Mouse (Mus musculus) embryonic facial prominence, embryonic 14.5 days (tissue): ENCODE results near the gene Tex9. TPM values are rescaled to one million over a fixed set of nuclear protein-coding genes. Genes with fewer than 3 reads are reported as not detected.

Experiments used
- ATAC-seq: fragments of 200-750 bp; cut with Nextera tagmentation; 2 replicates; pipeline ENCODE4 v1.8.0; 2017; ENCODE audit warnings: low read depth, moderate number of reproducible peaks, moderate TSS enrichment
- DNase-seq: peaks from one replicate; pipeline ENCODE4 v3.0.0-alpha.2; 2015; ENCODE audit warnings: low spot score
- H3K27ac ChIP-seq: fragments of 300-500 bp; sonication (generic); replicated peaks from 2 replicates; pipeline ENCODE4 v1.5.1; 2014; ENCODE audit warnings: low read depth, mild to moderate bottlenecking, low read length, moderate library complexity
- H3K27me3 ChIP-seq: fragments of 300-500 bp; sonication (generic); replicated peaks from 2 replicates; pipeline ENCODE4 v1.6.1; 2014; ENCODE audit warnings: low read length; ENCODE audit not compliant: control insufficient read depth, insufficient read depth
- H3K36me3 ChIP-seq: fragments of 300-500 bp; sonication (generic); 2 replicates; pipeline ENCODE4 v1.6.1; 2014; ENCODE audit warnings: low read length, mixed read lengths; ENCODE audit not compliant: control insufficient read depth, insufficient read depth
- H3K4me1 ChIP-seq: fragments of 300-500 bp; sonication (generic); 2 replicates; pipeline ENCODE4 v1.6.1; 2014; ENCODE audit warnings: antibody characterized with exemption, low read length; ENCODE audit not compliant: control insufficient read depth, insufficient read depth
- H3K4me2 ChIP-seq: fragments of 300-500 bp; sonication (generic); 2 replicates; pipeline ENCODE4 v1.6.1; 2014; ENCODE audit warnings: low read depth, mild to moderate bottlenecking, low read length, moderate library complexity, mixed read lengths
- H3K4me3 ChIP-seq: fragments of 300-500 bp; sonication (generic); 2 replicates; pipeline ENCODE4 v1.5.1; 2014; ENCODE audit warnings: low read depth, mild to moderate bottlenecking, low read length
- H3K9ac ChIP-seq: fragments of 300-500 bp; sonication (generic); 2 replicates; pipeline ENCODE4 v1.6.1; 2014; ENCODE audit warnings: low read depth, mild to moderate bottlenecking, low read length, moderate library complexity, mixed read lengths
- H3K9me3 ChIP-seq: fragments of 300-500 bp; sonication (generic); 2 replicates; pipeline ENCODE4 v1.6.1; 2016; ENCODE audit warnings: low read length; ENCODE audit not compliant: control insufficient read depth
- WGBS: fragments of 180-500 bp; shearing (Covaris S2); extraction: QIAGEN DNeasy Blood & Tissue Kit; methylation state at CpG from one replicate; pipeline ENCODE4 v1.1.7; 2014; 5-methylcytosine and 5-hydroxymethylcytosine counted together
- polyA plus RNA-seq: library from polyadenylated mRNA; unstranded; fragments of >200 nt; fragmentation: Nextera tagmentation; extraction: Ambion mirVana; gene quantifications from 2 replicates; pipeline ENCODE4 v1.2.1, GENCODE M21; 2014

Gene Tex9
- polyA plus RNA-seq, 1 experiment from 2014 or later, result 22.1 TPM

DNA sequence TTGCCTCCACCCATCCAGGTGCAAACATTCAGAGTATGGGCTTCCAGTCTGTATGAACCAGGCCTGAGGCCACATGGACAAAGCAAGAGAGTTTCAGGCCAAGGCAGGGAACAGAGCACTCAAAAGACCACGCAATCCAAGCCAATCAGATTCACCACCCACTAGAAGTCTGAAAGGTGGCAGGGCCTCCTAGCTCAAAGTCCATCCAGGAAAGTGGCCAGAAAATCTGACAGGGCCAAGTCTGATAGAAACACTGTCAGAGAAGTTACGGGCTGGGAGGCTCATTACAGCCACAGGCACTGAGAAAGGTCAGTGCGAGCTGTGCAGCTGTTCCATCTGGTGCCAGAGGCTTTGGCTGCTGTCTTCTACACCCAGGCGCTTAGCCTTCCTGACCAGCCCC, 38.8 kb upstream of the Tex9 start:
- 33% methylated on average over 4 of the region's 4 CpGs for WGBS
- Histone ChIP-seq H3K9ac (peak overlapping the region; percentile 98), H3K27ac (peak overlapping the region; percentile 99), H3K36me3 (no peaks in the 10 kb centered on the region), H3K9me3 (no peaks in the 10 kb centered on the region), H3K4me1 (peaks cover 15% of the 10 kb centered on the region), H3K4me3 (peak overlapping the region; percentile 92), H3K27me3 (no peaks in the 10 kb centered on the region), H3K4me2 (peak overlapping the region; percentile 76)
- DNase-seq (peak; percentile 49), ATAC-seq (0 out of 2 replicates have a peak, but pooled peaks have one; percentile 0)

DNA sequence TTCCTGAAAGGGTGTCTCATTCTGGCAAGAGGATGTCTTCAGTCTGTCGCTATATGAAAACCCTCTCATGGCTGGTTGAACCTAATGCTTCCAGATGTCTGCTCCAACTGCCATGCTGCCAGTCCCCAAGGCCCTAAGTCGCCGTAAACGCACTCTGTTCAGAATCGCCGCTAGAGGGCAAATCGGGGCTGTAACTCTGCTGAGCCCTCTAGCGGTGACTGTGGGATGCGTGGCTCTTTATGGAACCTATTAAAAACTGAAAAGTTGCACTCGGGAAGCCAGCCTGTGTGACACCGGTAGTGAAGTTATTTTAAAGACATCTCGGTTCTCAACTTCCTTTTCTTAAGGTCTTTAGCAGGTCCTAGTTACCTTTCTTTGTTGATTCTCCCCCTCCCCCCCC, 38.2 kb upstream of the Tex9 start:
- DNase-seq (peak; percentile 95), ATAC-seq (no peak)
- Histone ChIP-seq H3K4me3 (no peak overlapping the region), H3K4me2 (peak overlapping the region; percentile 76; the same call in 1 of the 2 replicates), H3K9ac (no peak overlapping the region), H3K27ac (peak overlapping the region; percentile 99), H3K4me1 (peaks cover 15% of the 10 kb centered on the region), H3K27me3 (no peaks in the 10 kb centered on the region), H3K9me3 (no peaks in the 10 kb centered on the region), H3K36me3 (no peaks in the 10 kb centered on the region)
- under 1% methylated on average over 12 of the region's 12 CpGs for WGBS

- Histone ChIP-seq H3K4me3 (no peak overlapping the region), H3K36me3 (no peaks in the 10 kb centered on the region), H3K4me1 (peaks cover 6% of the 10 kb centered on the region; the same call in 1 of the 2 replicates), H3K4me2 (no peak overlapping the region), H3K9ac (no peak overlapping the region), H3K27ac (no peak overlapping the region), H3K27me3 (no peaks in the 10 kb centered on the region), H3K9me3 (no peaks in the 10 kb centered on the region)
- DNase-seq, result no peak
- WGBS, result 76% methylated on average over 1 of the region's 1 CpGs
- ATAC-seq, result no peak
These were observed 34.1 kb upstream of the Tex9 start for GRCm38 (mm10) chr9:72526091-72526490.

DNA sequence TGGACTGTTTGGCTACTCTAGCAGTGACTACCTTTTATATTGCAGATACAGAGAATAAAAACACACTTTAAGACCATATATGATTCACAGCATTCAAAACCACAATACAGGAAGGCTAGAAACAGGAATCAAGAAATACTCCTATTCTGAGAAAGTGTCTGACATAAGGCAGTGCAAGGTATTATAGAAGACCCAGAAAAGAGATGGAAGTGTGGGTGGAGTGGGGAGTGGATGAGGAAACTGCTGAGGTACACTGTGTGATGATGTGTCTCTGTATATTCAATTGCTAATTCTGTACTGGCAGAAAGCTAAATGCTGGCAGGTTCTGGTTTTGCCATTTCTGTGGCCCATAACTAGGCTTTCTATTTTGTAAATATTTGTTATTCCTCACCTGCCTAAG, 28.8 kb upstream of the Tex9 start:
- no peaks in the 10 kb centered on the region for H3K9me3 ChIP-seq
- no peak for ATAC-seq
- no peak overlapping the region for H3K4me3 ChIP-seq

DNA sequence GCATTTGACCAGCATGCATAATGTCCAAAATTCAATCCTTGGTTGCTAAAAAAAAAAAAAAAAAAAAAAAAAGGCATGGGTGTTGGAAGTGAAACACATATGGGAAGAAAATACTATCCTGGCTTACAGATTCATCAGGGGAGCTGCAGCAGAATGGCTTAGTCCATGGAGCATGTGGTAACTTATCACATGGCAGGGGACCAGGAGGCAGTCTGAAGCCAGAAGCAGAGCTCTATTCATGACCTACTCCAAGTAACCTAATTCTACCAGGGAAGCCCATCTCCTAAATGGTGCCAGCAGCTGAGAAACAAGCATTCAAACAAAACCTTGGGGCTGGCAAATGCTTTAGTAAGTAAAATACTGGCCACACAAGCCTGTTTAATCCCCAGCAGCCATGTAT, 27.2 kb upstream of the Tex9 start:
- Histone ChIP-seq H3K4me2 (no peak overlapping the region), H3K4me3 (no peak overlapping the region), H3K9me3 (no peaks in the 10 kb centered on the region), H3K9ac (no peak overlapping the region), H3K36me3 (no peaks in the 10 kb centered on the region), H3K27me3 (no peaks in the 10 kb centered on the region), H3K4me1 (no peaks in the 10 kb centered on the region), H3K27ac (no peak overlapping the region)
- DNase-seq (no peak), ATAC-seq (no peak)

More for the DNA sequence above, 28.8 kb upstream of the Tex9 start:
- Histone ChIP-seq H3K9ac (no peak overlapping the region), H3K27ac (no peak overlapping the region), H3K4me2 (no peak overlapping the region), H3K36me3 (no peaks in the 10 kb centered on the region), H3K27me3 (no peaks in the 10 kb centered on the region), H3K4me1 (no peaks in the 10 kb centered on the region)
- no peak for DNase-seq

DNA sequence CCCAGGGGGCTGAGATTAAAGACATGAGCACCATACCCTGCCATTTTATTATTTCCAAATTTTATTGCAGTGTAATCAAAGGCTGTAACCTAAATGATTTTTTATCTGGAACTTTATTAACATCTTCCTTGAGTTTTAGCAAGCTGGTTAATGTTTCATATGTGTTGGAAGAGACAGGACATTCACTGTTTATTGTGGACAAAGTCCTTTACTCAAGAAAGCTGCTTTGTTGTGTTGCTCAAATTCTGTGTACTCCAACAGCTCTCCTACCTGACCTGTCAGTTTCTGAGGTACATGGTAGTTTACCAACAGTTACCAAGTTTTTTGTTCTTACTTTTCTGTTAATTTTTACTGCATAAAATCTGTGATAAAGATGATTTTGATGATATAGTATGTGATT, 23.4 kb upstream of the Tex9 start:
- Histone ChIP-seq H3K36me3 (no peaks in the 10 kb centered on the region), H3K4me3 (no peak overlapping the region), H3K4me2 (no peak overlapping the region), H3K4me1 (no peaks in the 10 kb centered on the region), H3K27me3 (no peaks in the 10 kb centered on the region), H3K9me3 (no peaks in the 10 kb centered on the region), H3K27ac (no peak overlapping the region), H3K9ac (no peak overlapping the region)
- DNase-seq (no peak), ATAC-seq (no peak)

DNA sequence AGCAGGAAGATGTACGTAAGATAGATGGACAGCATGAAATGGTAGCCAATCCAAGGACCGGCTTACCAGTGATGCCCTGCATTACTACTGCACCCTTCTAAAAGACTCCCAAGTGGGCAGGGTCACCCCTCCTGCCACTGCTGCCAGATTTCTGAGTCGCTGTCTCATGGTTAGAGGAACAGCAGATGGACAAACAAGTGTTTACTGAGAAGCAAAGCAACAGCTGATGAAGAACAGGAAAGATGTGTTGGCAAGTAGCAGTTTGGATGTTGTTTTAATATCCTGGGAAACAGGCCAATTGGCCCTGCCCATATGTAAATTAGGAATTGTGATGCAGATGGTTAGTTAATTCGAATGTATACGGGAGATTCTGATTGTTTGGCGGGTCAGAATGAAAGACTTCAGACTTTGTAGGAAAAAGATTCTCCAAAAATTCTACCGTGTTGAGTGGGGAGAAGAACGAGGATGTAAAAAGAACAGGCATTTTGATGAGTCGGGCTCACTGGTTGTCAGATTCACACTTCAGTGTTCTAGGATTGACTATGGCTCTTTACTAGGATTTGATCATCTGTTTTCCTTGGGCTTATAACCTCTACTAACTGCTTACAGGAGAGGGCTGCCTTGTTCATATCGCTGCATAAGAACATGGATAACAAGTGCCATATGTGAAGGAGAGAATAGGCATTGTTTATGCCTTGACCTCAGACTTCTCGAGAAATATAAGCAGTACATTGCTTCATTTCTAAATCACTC, 20.4 kb upstream of the Tex9 start:
- no peaks in the 10 kb centered on the region for H3K9me3 ChIP-seq
- no peaks in the 10 kb centered on the region for H3K27me3 ChIP-seq
- H3K27ac ChIP-seq, result no peak overlapping the region
- H3K4me1 ChIP-seq, result no peaks in the 10 kb centered on the region
- WGBS, result 48% methylated on average over 11 of the region's 11 CpGs
- no peaks in the 10 kb centered on the region for H3K36me3 ChIP-seq
- DNase-seq (peak; percentile 22), ATAC-seq (no peak)
- H3K4me3 ChIP-seq, result no peak overlapping the region
- no peak overlapping the region for H3K9ac ChIP-seq
- H3K4me2 ChIP-seq, result no peak overlapping the region

- no peaks in the 10 kb centered on the region for H3K9me3 ChIP-seq
- DNase-seq, result no peak
- 66% methylated on average over 3 of the region's 3 CpGs for WGBS
These were observed 5.2 kb upstream of the Tex9 start for GRCm38 (mm10) chr9:72497171-72497570.

DNA sequence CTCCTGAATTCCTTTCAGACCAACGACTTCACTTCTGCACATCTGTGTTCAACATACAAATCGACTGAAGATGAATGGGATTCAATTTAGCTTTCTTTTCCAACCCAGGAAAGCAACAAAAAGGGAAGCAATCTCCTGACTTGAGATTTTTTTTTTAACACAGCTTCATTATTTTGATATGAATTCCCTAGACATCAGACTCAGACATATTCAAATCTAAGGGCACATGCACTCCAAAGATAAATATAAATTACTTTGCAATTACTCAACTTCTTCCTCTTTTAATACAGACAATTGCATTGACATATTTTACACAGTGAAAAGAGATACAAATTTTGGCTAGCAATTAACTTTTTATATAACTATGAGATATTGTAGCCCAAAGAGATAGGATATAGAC, 4.7 kb upstream of the Tex9 start:
- no peaks in the 10 kb centered on the region for H3K36me3 ChIP-seq
- H3K9me3 ChIP-seq, result no peaks in the 10 kb centered on the region
- WGBS, result 61% methylated on average over 2 of the region's 2 CpGs
- no peak overlapping the region for H3K4me2 ChIP-seq
- no peak for ATAC-seq
- H3K4me1 ChIP-seq, result peaks cover 5% of the 10 kb centered on the region
- no peaks in the 10 kb centered on the region for H3K27me3 ChIP-seq
- H3K4me3 ChIP-seq, result no peak overlapping the region
- DNase-seq, result no peak
- no peak overlapping the region for H3K9ac ChIP-seq
- H3K27ac ChIP-seq, result no peak overlapping the region

More at GRCm38 (mm10) chr9:72497171-72497570, 5.2 kb upstream of the Tex9 start:
- ATAC-seq, result no peak
- no peaks in the 10 kb centered on the region for H3K27me3 ChIP-seq
- no peak overlapping the region for H3K4me3 ChIP-seq
- H3K4me1 ChIP-seq, result peaks cover 4% of the 10 kb centered on the region
- no peak overlapping the region for H3K27ac ChIP-seq
- H3K9ac ChIP-seq, result no peak overlapping the region
- H3K4me2 ChIP-seq, result no peak overlapping the region
- H3K36me3 ChIP-seq, result no peaks in the 10 kb centered on the region
